Mouse (Mus musculus): Measurements from ENCODE around the gene Tmbim6.

- TF ChIP-seq POLR2A (IDR thresholded peaks at IDR 0.05; ENCODE audit: extremely low read depth, insufficient read depth, low read length) (no peak), CTCF (IDR thresholded peaks at IDR 0.05; ENCODE audit: extremely low read depth, insufficient read depth, low read length) (no peak)
Measured at GRCm38 (mm10) chr15:99423131-99423530, 30.4 kb downstream of the Tmbim6 start.
